Mouse (Mus musculus) adrenal gland, adult 8-10 months (tissue): ENCODE measurements around the gene Tbx5. TPM values are rescaled to one million over a fixed set of nuclear protein-coding genes. Genes with fewer than 3 reads are reported as not detected.
"Not testable (repeated sequence)": the region's sequence is repeated elsewhere in the genome, so short reads cannot be mapped to it uniquely, and the experiment has no call there.

Source experiments
- DNase-seq: peaks from one replicate; pipeline ENCODE4 v3.0.0; 2022
- total RNA-seq, 4 experiments: library from RNA; stranded (reverse); gene quantifications; 2 replicates each; pipeline ENCODE4 v1.2.4; 2022

The Tbx5 gene
- total RNA-seq, 4 experiments from 2014 or later: 0.17 to 0.20 (median 0.19) TPM; not detected in 1

- DNase-seq: no peak
These were observed 10.4 kb downstream of the Tbx5 start for GRCm38 (mm10) chr5:119842701-119843393.

- DNase-seq: no peak
These were observed 10.9 kb downstream of the Tbx5 start for GRCm38 (mm10) chr5:119843394-119843777.

- DNase-seq: no peak
These were observed 11.9 kb downstream of the Tbx5 start for GRCm38 (mm10) chr5:119844366-119844765.

GRCm38 (mm10) chr5:119844994-119845393 is 12.5 kb downstream of the Tbx5 start:
- DNase-seq: no peak

GRCm38 (mm10) chr5:119857052-119857451 is 24.6 kb downstream of the Tbx5 start:
- no peak for DNase-seq

- DNase-seq: no peak
These were observed 28.8 kb downstream of the Tbx5 start for GRCm38 (mm10) chr5:119861301-119861700.

GRCm38 (mm10) chr5:119862431-119862830 is 30.0 kb downstream of the Tbx5 start:
- DNase-seq: no peak

GRCm38 (mm10) chr5:119866277-119867235 is 34.1 kb downstream of the Tbx5 start:
- no peak for DNase-seq

- DNase-seq: no peak
These were observed 35.5 kb downstream of the Tbx5 start for GRCm38 (mm10) chr5:119867986-119868385.

- no peak for DNase-seq
These were observed 43.0 kb downstream of the Tbx5 start for GRCm38 (mm10) chr5:119875421-119875820.

- peak; percentile 54 for DNase-seq
These were observed 44.7 kb downstream of the Tbx5 start for GRCm38 (mm10) chr5:119877185-119877584.

GRCm38 (mm10) chr5:119885595-119885994 is 53.1 kb downstream of the Tbx5 start:
- DNase-seq: no peak

- no peak for DNase-seq
These were observed 54.9 kb downstream of the Tbx5 start for GRCm38 (mm10) chr5:119887381-119887780.

GRCm38 (mm10) chr5:119891960-119892359 is 59.5 kb downstream of the Tbx5 start:
- DNase-seq: no peak

- no peak for DNase-seq
These were observed 60.6 kb downstream of the Tbx5 start for GRCm38 (mm10) chr5:119893060-119893459.

- DNase-seq: no peak
These were observed 64.1 kb downstream of the Tbx5 start for GRCm38 (mm10) chr5:119896605-119897004.

- no peak for DNase-seq
These were observed 84.2 kb downstream of the Tbx5 start for GRCm38 (mm10) chr5:119916551-119917171.

GRCm38 (mm10) chr5:119918381-119918780 is 85.9 kb downstream of the Tbx5 start:
- not testable (repeated sequence) for DNase-seq

- DNase-seq: no peak
These were observed 88.5 kb downstream of the Tbx5 start for GRCm38 (mm10) chr5:119920941-119921340.

GRCm38 (mm10) chr5:119922229-119922628 is 89.8 kb downstream of the Tbx5 start:
- DNase-seq: no peak
